Mouse (Mus musculus): ENCODE data around the gene Bard1.

DNA sequence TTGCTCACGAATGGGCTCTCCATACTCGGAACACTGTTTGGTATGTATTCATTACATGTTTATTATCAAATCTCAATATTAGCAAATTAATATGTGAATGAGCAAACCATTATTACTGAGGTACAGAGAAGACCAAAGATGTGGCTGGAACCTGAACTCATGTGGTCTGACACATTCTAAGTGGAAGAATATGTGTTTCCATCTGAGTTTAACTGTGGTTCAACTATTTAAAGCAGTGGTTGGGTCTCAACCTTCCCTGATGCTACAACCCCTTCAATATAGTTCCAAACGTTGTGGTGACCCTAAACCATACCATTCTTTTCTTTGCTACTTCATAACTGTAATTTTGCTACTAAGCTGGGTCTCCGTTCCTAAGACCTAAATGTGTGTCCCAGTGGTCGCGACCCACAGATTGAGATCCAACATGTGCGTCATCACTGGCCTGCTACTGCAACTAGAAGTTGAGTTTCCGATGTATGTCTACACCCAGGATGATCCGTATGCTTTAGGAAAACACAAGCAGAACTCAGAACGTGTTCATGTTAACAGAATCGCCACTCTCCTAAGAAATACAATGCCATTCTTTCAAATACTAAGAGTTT, 1.5 kb downstream of the Bard1 start:
- TF ChIP-seq CTCF (IDR thresholded peaks at IDR 0.05; ENCODE audit: extremely low read depth, insufficient read depth, low read length) = no peak
- no peak for TF ChIP-seq POLR2A (IDR thresholded peaks at IDR 0.05; ENCODE audit: extremely low read depth, insufficient read depth, low read length)
